Mouse (Mus musculus): ENCODE data around the gene Ccdc117. TPM values are rescaled to one million over a fixed set of nuclear protein-coding genes. Genes with fewer than 3 reads are reported as not detected.
"Not testable (repeated sequence)": the region's sequence is repeated elsewhere in the genome, so short reads cannot be mapped to it uniquely, and the experiment has no call there.

Ccdc117 gene
- total and polyA plus RNA-seq, 2 experiments from 2014 or later = 7.3 to 9.7 TPM

DNA sequence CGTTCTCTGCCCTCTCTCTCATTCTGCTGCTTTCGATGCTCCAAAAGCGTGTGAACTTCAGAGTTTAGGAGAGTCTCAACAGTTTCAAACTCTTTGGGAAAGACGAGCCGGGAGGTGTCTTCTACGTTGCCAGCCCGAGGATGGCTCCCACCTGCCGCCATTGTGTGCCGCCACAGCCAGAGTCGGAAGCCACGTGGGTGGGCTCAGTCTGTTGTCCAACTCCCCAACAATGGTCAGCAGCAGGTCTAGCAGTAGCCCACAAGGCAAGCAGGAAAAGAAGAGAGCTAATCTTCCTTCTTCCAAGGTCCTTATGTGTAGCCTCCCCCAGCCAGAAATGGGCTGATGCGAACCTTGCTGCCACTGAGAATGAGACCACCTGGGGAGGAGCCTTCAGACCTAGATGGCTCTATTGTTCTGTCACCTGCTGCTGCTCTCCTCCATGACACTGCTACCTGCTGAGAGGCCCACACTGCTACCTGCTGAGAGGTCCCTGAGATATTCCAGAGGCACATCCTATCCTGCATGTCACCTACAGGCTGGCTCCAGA is 46.6 kb downstream of the Ccdc117 start:
- no peaks in the 10 kb centered on the region for H3K27me3 ChIP-seq (ENCODE audit: control insufficient read depth, insufficient read depth, low read length)
- ATAC-seq (ENCODE audit: insufficient read depth, low read depth) (no peak), DNase-seq (ENCODE audit: low spot score) (no peak)
- TF ChIP-seq CTCF (IDR thresholded peaks at IDR 0.05; ENCODE audit: low read depth) = no peak
- no peak for TF ChIP-seq EP300 (IDR thresholded peaks at IDR 0.05; ENCODE audit: low read depth)
- 81% methylated on average over 12 of the region's 12 CpGs for WGBS
- no peaks in the 10 kb centered on the region for H3K4me1 ChIP-seq (ENCODE audit: control insufficient read depth, insufficient read depth)
- no peak overlapping the region for H3K4me3 ChIP-seq (ENCODE audit: low read depth, low read length)
- H3K9ac ChIP-seq (replicated peaks; ENCODE audit: low read depth, low read length) = no peak overlapping the region
- no peaks in the 10 kb centered on the region for H3K9me3 ChIP-seq (replicated peaks; ENCODE audit: control insufficient read depth, low read length)
- no peaks in the 10 kb centered on the region for H3K36me3 ChIP-seq (replicated peaks; ENCODE audit: control insufficient read depth, insufficient read depth, low read length)
- no peak overlapping the region for H3K4me2 ChIP-seq (ENCODE audit: low read depth, low read length)
- no peak overlapping the region for H3K27ac ChIP-seq (ENCODE audit: low read depth)

GRCm38 (mm10) chr11:5493869-5494268 is 48.1 kb downstream of the Ccdc117 start:
- Histone ChIP-seq H3K4me1 (ENCODE audit: control insufficient read depth, insufficient read depth) (no peaks in the 10 kb centered on the region), H3K27me3 (ENCODE audit: control insufficient read depth, insufficient read depth, low read length) (no peaks in the 10 kb centered on the region), H3K27ac (ENCODE audit: low read depth) (no peak overlapping the region), H3K9me3 (replicated peaks; ENCODE audit: control insufficient read depth, low read length) (no peaks in the 10 kb centered on the region), H3K36me3 (replicated peaks; ENCODE audit: control insufficient read depth, insufficient read depth, low read length) (no peaks in the 10 kb centered on the region), H3K9ac (replicated peaks; ENCODE audit: low read depth, low read length) (no peak overlapping the region), H3K4me2 (ENCODE audit: low read depth, low read length) (no peak overlapping the region), H3K4me3 (ENCODE audit: low read depth, low read length) (no peak overlapping the region)
- no peak for TF ChIP-seq CTCF (IDR thresholded peaks at IDR 0.05; ENCODE audit: low read depth)
- TF ChIP-seq EP300 (IDR thresholded peaks at IDR 0.05; ENCODE audit: low read depth) = no peak
- WGBS = 69% methylated on average over 2 of the region's 2 CpGs
- DNase-seq (ENCODE audit: low spot score) = no peak
- no peak for ATAC-seq (ENCODE audit: insufficient read depth, low read depth)

GRCm38 (mm10) chr11:5491912-5492311 is 50.1 kb downstream of the Ccdc117 start:
- TF ChIP-seq EP300 (IDR thresholded peaks at IDR 0.05; ENCODE audit: low read depth) (no peak), CTCF (IDR thresholded peaks at IDR 0.05; ENCODE audit: low read depth) (no peak)
- no peaks in the 10 kb centered on the region for H3K4me1 ChIP-seq (ENCODE audit: control insufficient read depth, insufficient read depth)
- ATAC-seq (ENCODE audit: insufficient read depth, low read depth) = no peak
- 47% methylated on average over 7 of the region's 7 CpGs for WGBS
- H3K27ac ChIP-seq (ENCODE audit: low read depth) = no peak overlapping the region
- H3K4me2 ChIP-seq (ENCODE audit: low read depth, low read length) = no peak overlapping the region
- no peaks in the 10 kb centered on the region for H3K9me3 ChIP-seq (replicated peaks; ENCODE audit: control insufficient read depth, low read length)
- no peak for DNase-seq (ENCODE audit: low spot score)
- no peaks in the 10 kb centered on the region for H3K27me3 ChIP-seq (ENCODE audit: control insufficient read depth, insufficient read depth, low read length)
- H3K9ac ChIP-seq (replicated peaks; ENCODE audit: low read depth, low read length) = no peak overlapping the region
- H3K4me3 ChIP-seq (ENCODE audit: low read depth, low read length) = no peak overlapping the region
- no peaks in the 10 kb centered on the region for H3K36me3 ChIP-seq (replicated peaks; ENCODE audit: control insufficient read depth, insufficient read depth, low read length)

DNA sequence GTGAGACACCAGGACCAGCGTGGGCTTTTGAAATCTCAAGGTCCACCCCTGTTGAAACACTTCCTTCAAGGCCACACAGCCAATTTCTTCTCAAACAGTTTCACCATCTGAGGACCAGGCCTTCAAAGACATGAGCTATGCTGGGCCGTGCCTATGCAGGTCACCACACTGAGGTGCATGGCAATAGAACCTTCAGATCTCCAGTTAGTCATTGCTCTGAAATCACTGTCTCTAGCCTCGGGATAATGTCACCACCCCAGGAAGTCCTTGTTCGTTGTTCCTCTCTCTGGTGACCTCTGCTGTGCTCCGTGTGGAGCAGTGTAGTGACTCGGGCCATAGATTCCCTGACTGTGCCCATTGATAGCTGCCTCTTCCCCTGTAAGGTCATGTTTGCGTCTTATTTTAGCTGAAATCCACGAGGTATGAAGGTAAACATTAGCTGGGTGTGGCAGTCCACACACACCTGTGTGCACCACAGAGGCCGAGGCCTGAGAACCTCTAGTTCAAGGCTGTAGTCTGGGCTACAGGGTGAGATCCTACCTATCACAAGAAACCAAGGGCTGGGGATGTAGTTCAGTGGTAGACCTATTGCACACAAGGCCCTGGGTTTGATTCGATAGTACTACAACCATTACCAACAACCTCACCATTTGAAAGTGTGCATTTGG is 50.9 kb downstream of the Ccdc117 start:
- Histone ChIP-seq H3K9me3 (replicated peaks; ENCODE audit: control insufficient read depth, low read length) (no peaks in the 10 kb centered on the region), H3K36me3 (replicated peaks; ENCODE audit: control insufficient read depth, insufficient read depth, low read length) (no peaks in the 10 kb centered on the region), H3K4me1 (ENCODE audit: control insufficient read depth, insufficient read depth) (no peaks in the 10 kb centered on the region), H3K27ac (ENCODE audit: low read depth) (no peak overlapping the region), H3K27me3 (ENCODE audit: control insufficient read depth, insufficient read depth, low read length) (no peaks in the 10 kb centered on the region), H3K4me3 (ENCODE audit: low read depth, low read length) (no peak overlapping the region), H3K4me2 (ENCODE audit: low read depth, low read length) (no peak overlapping the region), H3K9ac (replicated peaks; ENCODE audit: low read depth, low read length) (no peak overlapping the region)
- DNase-seq (ENCODE audit: low spot score) (no peak), ATAC-seq (ENCODE audit: insufficient read depth, low read depth) (no peak)
- WGBS = 79% methylated on average over 10 of the region's 10 CpGs
- no peak for TF ChIP-seq CTCF (IDR thresholded peaks at IDR 0.05; ENCODE audit: low read depth)
- no peak for TF ChIP-seq EP300 (IDR thresholded peaks at IDR 0.05; ENCODE audit: low read depth)

DNA sequence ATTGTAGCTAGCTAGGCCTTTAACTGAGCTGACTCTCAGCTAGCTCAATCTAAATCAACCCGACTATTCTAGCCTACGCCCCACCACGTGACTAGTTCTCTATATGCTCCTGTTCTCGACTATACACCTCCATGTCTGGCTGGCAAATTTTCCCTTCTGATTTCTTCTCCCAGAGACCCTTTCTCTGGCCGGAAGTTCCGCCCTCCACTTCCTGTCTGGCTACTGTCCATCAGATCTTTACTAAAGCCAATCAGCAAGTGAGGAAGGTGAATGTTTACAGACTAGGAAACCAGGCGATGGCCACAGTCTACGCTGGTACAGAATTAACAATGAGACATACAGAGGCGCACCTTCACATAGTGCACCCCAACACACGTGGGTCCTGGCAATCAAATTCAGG is 52.6 kb downstream of the Ccdc117 start:
- DNase-seq (ENCODE audit: low spot score); H3K27ac ChIP-seq (ENCODE audit: low read depth); H3K4me1 ChIP-seq (ENCODE audit: control insufficient read depth, insufficient read depth); H3K9ac ChIP-seq (replicated peaks; ENCODE audit: low read depth, low read length); H3K4me3 ChIP-seq (ENCODE audit: low read depth, low read length); H3K27me3 ChIP-seq (ENCODE audit: control insufficient read depth, insufficient read depth, low read length); ATAC-seq (ENCODE audit: insufficient read depth, low read depth); H3K4me2 ChIP-seq (ENCODE audit: low read depth, low read length); H3K36me3 ChIP-seq (replicated peaks; ENCODE audit: control insufficient read depth, insufficient read depth, low read length); H3K9me3 ChIP-seq (replicated peaks; ENCODE audit: control insufficient read depth, low read length): not testable (repeated sequence)
- WGBS = 75% methylated on average over 10 of the region's 10 CpGs

Data from heart, postnatal 0 days (tissue).